Mouse (Mus musculus) kidney, embryonic 16.5 days (tissue): ENCODE measurements around the gene Lamtor5. TPM values are rescaled to one million over a fixed set of nuclear protein-coding genes. Genes with fewer than 3 reads are reported as not detected.

Experiments used
- ATAC-seq: fragments of 200-750 bp; cut with Nextera tagmentation; 2 replicates; pipeline ENCODE4 v1.8.0; 2017; ENCODE audit warnings: moderate TSS enrichment; ENCODE audit not compliant: low FRiP score, low TSS enrichment
- H3K27ac ChIP-seq: fragments of 300-500 bp; sonication (generic); 2 replicates; pipeline ENCODE4 v1.5.1; 2014; ENCODE audit warnings: low read length
- H3K27me3 ChIP-seq: fragments of 300-500 bp; sonication (generic); 2 replicates; pipeline ENCODE4 v1.6.1; 2014; ENCODE audit warnings: low read length, control low read depth, mixed read lengths; ENCODE audit not compliant: insufficient read depth
- H3K36me3 ChIP-seq: fragments of 300-500 bp; sonication (generic); 2 replicates; pipeline ENCODE4 v1.6.1; 2014; ENCODE audit warnings: low read length, control low read depth, mixed read lengths; ENCODE audit not compliant: insufficient read depth
- H3K4me1 ChIP-seq: fragments of 300-500 bp; sonication (generic); 2 replicates; pipeline ENCODE4 v1.6.1; 2014; ENCODE audit warnings: low read length, control low read depth, mixed read lengths; ENCODE audit not compliant: insufficient read depth
- H3K4me2 ChIP-seq: fragments of 300-500 bp; sonication (generic); replicated peaks from 2 replicates; pipeline ENCODE4 v1.6.1; 2014; ENCODE audit warnings: low read depth, low read length
- H3K4me3 ChIP-seq: fragments of 300-500 bp; sonication (generic); 2 replicates; pipeline ENCODE4 v1.5.1; 2014; ENCODE audit warnings: mild to moderate bottlenecking, low read length
- H3K9ac ChIP-seq: fragments of 300-500 bp; sonication (generic); replicated peaks from 2 replicates; pipeline ENCODE4 v1.6.1; 2014; ENCODE audit warnings: low read length
- H3K9me3 ChIP-seq: fragments of 300-500 bp; sonication (generic); 2 replicates; pipeline ENCODE4 v1.6.1; 2016; ENCODE audit warnings: low read length, control low read depth
- WGBS: fragments of 180-500 bp; shearing (Covaris S2); extraction: QIAGEN DNeasy Blood & Tissue Kit; methylation state at CpG from one replicate; pipeline ENCODE4 v1.1.7; 2014; 5-methylcytosine and 5-hydroxymethylcytosine counted together
- polyA plus RNA-seq: library from polyadenylated mRNA; unstranded; fragments of >200 nt; fragmentation: Nextera tagmentation; extraction: Ambion mirVana; gene quantifications from 2 replicates; pipeline ENCODE4 v1.2.1, GENCODE M21; 2015

The Lamtor5 gene
- polyA plus RNA-seq, 1 experiment from 2014 or later: 224 TPM

- Histone ChIP-seq H3K9ac (peak overlapping the region; percentile 96), H3K4me1 (peaks cover 23% of the 10 kb centered on the region), H3K27ac (peak overlapping the region; percentile 96), H3K27me3 (no peaks in the 10 kb centered on the region), H3K9me3 (no peaks in the 10 kb centered on the region), H3K4me3 (peak overlapping the region; percentile 99), H3K36me3 (peaks cover 18% of the 10 kb centered on the region), H3K4me2 (peak overlapping the region; percentile 75)
- peak; percentile 4; the same call in 1 of the 2 replicates for ATAC-seq
- WGBS: under 1% methylated on average over 72 of the region's 75 CpGs
Measured at GRCm38 (mm10) chr3:107332127-107332959, 53.7 kb downstream of the Lamtor5 start.

GRCm38 (mm10) chr3:107332960-107333380, 54.3 kb downstream of the Lamtor5 start:
- peaks cover 18% of the 10 kb centered on the region for H3K36me3 ChIP-seq
- WGBS: under 1% methylated on average over 37 of the region's 37 CpGs
- peak overlapping the region; percentile 99 for H3K4me3 ChIP-seq
- H3K27ac ChIP-seq: peak overlapping the region; percentile 96
- peak overlapping the region; percentile 96 for H3K9ac ChIP-seq
- H3K4me2 ChIP-seq: no peak overlapping the region; the same call in none of the 2 replicates
- peak; percentile 96 for ATAC-seq
- H3K27me3 ChIP-seq: no peaks in the 10 kb centered on the region
- H3K9me3 ChIP-seq: no peaks in the 10 kb centered on the region
- peaks cover 20% of the 10 kb centered on the region for H3K4me1 ChIP-seq

Other genes starting within 250 kb of the Lamtor5 start
- gene Kcna3, start 242.7 kb upstream of the Lamtor5 start, polyA plus RNA-seq: 1.1 and 1.2 TPM in 2 replicates
- gene Kcna2, start 177.7 kb upstream of the Lamtor5 start, polyA plus RNA-seq: 0.02 and 0.09 TPM in 2 replicates
- not detected in 2 replicates for gene Kcna10, start 95.8 kb upstream of the Lamtor5 start, polyA plus RNA-seq
- 0.89 TPM in 1 of 2 replicates, not detected in the other for gene Cym, start 57.1 kb upstream of the Lamtor5 start, polyA plus RNA-seq
- not detected in 2 replicates for gene A630076J17Rik, start 48.2 kb upstream of the Lamtor5 start, polyA plus RNA-seq
- 0.14 TPM in 1 of 2 replicates, not detected in the other for gene Prok1, start 39.2 kb upstream of the Lamtor5 start, polyA plus RNA-seq
- gene Slc16a4, start 12.4 kb downstream of the Lamtor5 start, polyA plus RNA-seq: 13.4 and 13.6 TPM in 2 replicates
- gene Rbm15, start 54.8 kb downstream of the Lamtor5 start, polyA plus RNA-seq: 12.8 and 15.9 TPM in 2 replicates
- 0.15 and 0.24 TPM in 2 replicates for gene Kcnc4, start 180.7 kb downstream of the Lamtor5 start, polyA plus RNA-seq
- 2.8 and 3.8 TPM in 2 replicates for gene Slc6a17, start 239.2 kb downstream of the Lamtor5 start, polyA plus RNA-seq